ENCODE assay signal across 23 mouse cellular contexts in genomic region chr10:67454149-67454548, GRCm38 (mm10).
DNase-seq lines count a peak whose midpoint lies in the region; ATAC-seq lines count a peak whose summit lies in the region.
"Had no signal": no experiment of that assay in that cellular context is flagged by ENCODE, and none has a peak within 500 bp of the region (broad histone marks: within the 10 kb centered on the region; RNA-seq: fewer than 3 reads in every experiment).

No protein-coding gene starts in this region.

- H3K4me1 ChIP-seq in midbrain, embryonic 10.5 days = peaks cover 18% of the 10 kb centered on the region
- no peaks in the 10 kb centered on the region for H3K4me1 ChIP-seq in midbrain, embryonic 16.5 days (ENCODE audit: control insufficient read depth, insufficient read depth, low read length)
- H3K4me1 ChIP-seq: megakaryocyte, embryonic 14.5 days; neural tube, embryonic 13.5 days had no signal

- H3K27ac ChIP-seq in midbrain, embryonic 10.5 days (replicated peaks) = no peak overlapping the region
- H3K27ac ChIP-seq in midbrain, embryonic 16.5 days (ENCODE audit: low read length) = no peak overlapping the region
- H3K27ac ChIP-seq: embryonic facial prominence, embryonic 10.5 days; forebrain, embryonic 15.5 days; liver, embryonic 14.5 days; neural tube, embryonic 13.5 days had no signal

- peak; percentile 37 for DNase-seq in midbrain, embryonic 10.5 days (ENCODE audit: low spot score)
- peak; percentile 63 to 71 for DNase-seq in kidney, adult 8-10 months
- peak; percentile 73 for DNase-seq in kidney, postnatal 25 days
- peak; percentile 15 for DNase-seq in yolk sac, embryonic 10.5 days (ENCODE audit: low spot score)
- no peak for DNase-seq in spleen, adult 18-20 months
- no peak for DNase-seq in adrenal gland, adult 8-10 months
- no peak for DNase-seq in gastrocnemius, postnatal 14 days
- DNase-seq: adrenal gland, postnatal 25 days; B cell, adult 2 months; cerebellum, adult 9-11 months; heart, postnatal 36 days; layer of hippocampus, postnatal 36 days; left cerebral cortex, postnatal 4 days; lung, postnatal 10 days had no signal

- no peak for ATAC-seq in midbrain, embryonic 16.5 days
- ATAC-seq: activated CD4-positive, CD25-positive, alpha-beta regulatory T cell, adult 4 months; forebrain, embryonic 15.5 days; hindbrain, embryonic 16.5 days had no signal

- peaks cover 16% of the 10 kb centered on the region for H3K27me3 ChIP-seq in midbrain, embryonic 10.5 days (ENCODE audit: low read depth, poor library complexity, severe bottlenecking)
- H3K27me3 ChIP-seq in midbrain, embryonic 16.5 days (ENCODE audit: control insufficient read depth, insufficient read depth, low read depth, low read length) = no peaks in the 10 kb centered on the region
- H3K27me3 ChIP-seq: forebrain, embryonic 15.5 days; heart, embryonic 12.5 days; megakaryocyte, embryonic 14.5 days; neural tube, embryonic 13.5 days had no signal

- intact Hi-C loops in gastrocnemius, postnatal 14 days (cut with DNase I; ENCODE audit: low total_unique reads) = no loop called here

- no peak overlapping the region for H3K4me3 ChIP-seq in midbrain, embryonic 10.5 days
- H3K4me3 ChIP-seq in midbrain, embryonic 16.5 days (ENCODE audit: low read depth, low read length) = no peak overlapping the region
- H3K4me3 ChIP-seq: embryonic facial prominence, embryonic 10.5 days; forebrain, embryonic 15.5 days; heart, embryonic 12.5 days; megakaryocyte, embryonic 14.5 days; neural tube, embryonic 13.5 days had no signal

- 21% methylated on average over 7 of the region's 7 CpGs for WGBS in midbrain, embryonic 10.5 days
- WGBS in midbrain, embryonic 16.5 days = 16% methylated on average over 7 of the region's 7 CpGs

- H3K36me3 ChIP-seq in midbrain, embryonic 10.5 days = no peaks in the 10 kb centered on the region
- H3K36me3 ChIP-seq in midbrain, embryonic 16.5 days (ENCODE audit: control insufficient read depth, insufficient read depth, low read length) = no peaks in the 10 kb centered on the region
- H3K36me3 ChIP-seq: embryonic facial prominence, embryonic 10.5 days; forebrain, embryonic 15.5 days; heart, embryonic 12.5 days; neural tube, embryonic 13.5 days had no signal

- H3K9me3 ChIP-seq in midbrain, embryonic 10.5 days (replicated peaks) = no peaks in the 10 kb centered on the region
- H3K9me3 ChIP-seq in midbrain, embryonic 16.5 days (replicated peaks; ENCODE audit: control insufficient read depth, low read length, poor library complexity, severe bottlenecking) = no peaks in the 10 kb centered on the region
- H3K9me3 ChIP-seq: embryonic facial prominence, embryonic 10.5 days; forebrain, embryonic 15.5 days had no signal

- H3K4me2 ChIP-seq in midbrain, embryonic 16.5 days (ENCODE audit: low read length) = no peak overlapping the region
- H3K4me2 ChIP-seq: forebrain, embryonic 15.5 days; heart, embryonic 12.5 days; neural tube, embryonic 13.5 days had no signal

- H3K9ac ChIP-seq in midbrain, embryonic 16.5 days (ENCODE audit: low read depth, low read length) = no peak overlapping the region
- H3K9ac ChIP-seq: forebrain, embryonic 15.5 days; heart, embryonic 12.5 days; liver, embryonic 14.5 days; neural tube, embryonic 13.5 days had no signal

Comparison
In these comparisons a context has a peak if more than half of its experiments do, and no peak if none do; other contexts are left out.
1. DNase-seq: peak in midbrain, embryonic 10.5 days (single experiment), kidney, adult 8-10 months (2 of 2), kidney, postnatal 25 days (2 of 2) and yolk sac, embryonic 10.5 days (single experiment); none in spleen, adult 18-20 months (0 of 2), adrenal gland, adult 8-10 months (single experiment) and gastrocnemius, postnatal 14 days (single experiment).